Mouse (Mus musculus) mouse embryonic stem cell (cell line): Measurements from ENCODE around the gene Dmc1.

Source experiments
- in situ Hi-C, 2 experiments: fragments of 300-500 bp; cut with MboI; formaldehyde crosslinking; loops; 1 replicate in 1 of 2; 3 replicates in 1 of 2; pipeline ENCODE4 v1.14.3; 2019 to 2020; ENCODE audit warnings: low sequenced_read_pairs in 2 of 2, low pct_unique_long_range_greater_than_20kb in 1 of 2, mixed read lengths in 1 of 2; ENCODE audit not compliant: unreplicated experiment in 1 of 2

The Dmc1 gene

DNA sequence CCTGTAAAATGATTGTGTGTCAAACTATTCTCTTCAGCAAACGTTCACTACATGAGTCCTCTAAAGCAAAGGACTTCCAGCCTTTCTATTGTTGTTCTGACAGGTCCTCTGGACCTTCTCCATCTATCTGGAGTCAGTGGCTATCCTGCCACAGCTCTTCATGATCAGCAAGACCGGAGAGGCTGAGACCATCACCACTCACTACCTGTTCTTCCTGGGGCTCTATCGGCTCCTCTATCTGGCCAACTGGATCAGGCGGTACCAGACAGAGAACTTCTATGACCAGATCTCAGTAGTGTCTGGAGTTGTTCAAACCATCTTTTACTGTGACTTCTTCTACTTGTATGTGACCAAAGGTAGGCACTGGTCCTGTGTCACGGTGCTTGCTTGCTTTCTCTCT, 79.3 kb downstream of the Dmc1 start:
- in situ Hi-C loops = no loop called here

DNA sequence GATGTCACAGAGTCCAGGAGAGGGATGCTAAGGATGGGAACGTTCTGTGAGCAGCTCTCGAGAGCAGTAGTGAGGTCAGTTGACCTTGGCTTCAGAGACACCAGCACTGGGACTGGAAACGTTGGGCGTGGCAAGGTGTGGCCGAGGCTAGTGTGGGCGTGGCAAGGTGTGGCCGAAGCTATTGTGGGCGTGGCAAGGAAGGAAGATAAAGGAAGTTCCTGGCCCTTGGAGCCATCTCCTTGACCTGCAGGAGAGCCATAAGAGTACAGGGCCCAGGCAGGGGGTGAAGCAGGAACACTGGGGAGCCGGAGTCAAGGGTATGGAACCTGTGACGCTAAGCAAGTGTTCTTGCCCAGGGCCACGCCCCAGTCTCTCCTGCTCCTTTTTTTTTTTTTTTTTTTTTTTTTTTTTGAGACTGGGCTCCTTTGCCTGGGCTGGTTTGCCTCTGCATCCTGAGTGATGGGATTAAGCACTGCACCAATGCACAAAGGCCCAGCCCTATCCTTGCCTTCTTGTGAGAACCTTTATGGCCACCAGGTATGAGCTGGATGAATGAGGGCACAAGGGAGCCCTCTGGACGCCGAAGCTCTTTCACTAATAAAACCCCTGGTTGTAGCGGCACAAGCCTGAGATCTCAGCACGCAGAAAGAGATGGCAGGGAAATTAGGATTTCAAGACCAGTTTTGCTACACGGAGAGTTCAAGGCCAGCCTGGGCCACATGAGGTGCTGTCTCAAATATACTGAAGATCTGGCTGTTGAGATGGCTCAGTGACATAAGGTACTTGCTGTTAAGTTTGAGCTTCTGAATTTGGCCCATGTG, 85.3 kb downstream of the Dmc1 start:
- in situ Hi-C loops = no loop called here

DNA sequence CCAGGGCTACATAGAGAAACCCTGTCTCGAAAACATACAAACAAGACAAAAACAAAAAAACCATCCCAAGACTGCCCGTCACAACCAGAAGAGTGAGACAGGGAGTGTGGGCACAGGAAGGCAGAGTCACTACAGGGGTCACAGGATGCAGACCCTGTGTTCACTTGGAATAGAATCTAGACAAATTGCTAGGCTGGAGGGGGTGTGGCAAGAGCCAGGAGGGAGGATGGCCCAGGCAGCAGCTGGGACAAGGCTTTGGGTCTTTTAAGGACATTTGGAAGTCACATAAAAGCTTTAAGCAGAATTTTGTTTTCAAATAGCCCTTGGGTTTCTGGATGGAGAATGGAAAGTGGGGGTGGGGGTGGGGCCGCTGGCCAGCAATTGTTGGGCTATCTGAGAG, 86.3 kb downstream of the Dmc1 start:
- in situ Hi-C loops = no loop called here

DNA sequence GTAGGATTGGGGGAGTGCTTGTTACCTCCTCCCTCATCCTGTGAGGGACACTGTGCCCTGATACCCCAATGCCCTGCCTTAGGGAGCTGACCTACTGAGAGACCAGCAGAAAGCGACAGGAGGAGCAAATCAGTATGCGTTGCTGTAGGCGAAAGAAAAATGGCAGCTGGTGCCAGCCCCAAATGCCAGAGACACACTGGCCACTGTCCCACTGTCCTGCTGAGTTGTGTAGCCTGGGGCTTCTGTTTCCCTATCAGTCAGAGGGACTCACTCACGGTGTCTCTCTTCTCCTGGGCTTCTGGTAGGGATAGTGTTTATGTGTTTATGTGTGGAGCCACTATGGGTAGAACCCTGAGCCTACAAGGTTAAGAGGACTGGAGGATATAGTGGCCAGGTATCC, 87.2 kb downstream of the Dmc1 start:
- in situ Hi-C loops = no loop called here

DNA sequence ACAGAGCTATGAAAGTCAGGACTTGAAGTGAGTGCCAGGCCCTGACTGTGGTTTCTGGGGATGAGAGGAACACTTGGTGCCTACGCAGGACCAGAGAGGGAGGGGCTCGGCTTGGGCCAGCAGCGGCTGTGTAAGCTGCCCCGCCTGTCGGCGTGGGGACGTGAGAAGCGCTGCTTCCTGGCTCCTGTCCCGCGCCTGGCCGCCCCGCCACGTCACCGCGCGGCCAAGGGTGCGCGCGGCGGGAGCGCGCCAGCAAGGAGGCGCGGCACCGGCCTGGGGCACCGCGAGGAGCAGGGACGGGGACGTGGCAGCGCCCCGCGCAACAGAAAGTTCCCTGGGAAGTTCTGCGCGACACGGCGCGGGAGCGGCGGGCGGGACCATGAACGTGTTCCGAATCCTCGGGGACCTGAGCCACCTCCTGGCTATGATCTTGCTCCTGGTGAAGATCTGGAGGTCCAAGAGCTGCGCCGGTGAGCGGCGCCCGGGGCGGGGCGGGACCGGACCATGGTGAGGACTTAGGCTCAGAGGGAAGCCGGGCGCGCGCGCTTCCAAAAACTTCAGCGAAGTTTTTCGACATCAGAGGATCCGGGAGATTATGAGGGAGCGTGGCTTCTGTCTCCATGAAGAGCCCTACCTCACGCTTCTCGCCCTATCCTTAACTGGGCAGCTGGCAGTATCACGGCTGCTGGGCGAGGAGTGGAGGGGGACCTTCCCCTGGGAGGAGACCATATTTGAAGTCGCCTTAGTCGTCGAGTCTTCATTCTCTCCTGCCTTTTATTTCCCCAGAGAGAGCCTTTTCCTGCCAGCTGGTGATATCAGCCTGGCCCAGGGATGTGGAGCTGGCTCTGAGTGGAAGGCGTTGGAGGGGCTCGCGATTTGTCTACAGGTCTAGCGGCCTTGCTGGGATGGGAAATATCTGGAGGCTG, 88.5 kb downstream of the Dmc1 start, which contains the start of gene Kdelr3:
Gene Kdelr3, plus strand, starts transcription at position 241 of the 926 bp plus-strand sequence.
- in situ Hi-C loops = no loop called here

DNA sequence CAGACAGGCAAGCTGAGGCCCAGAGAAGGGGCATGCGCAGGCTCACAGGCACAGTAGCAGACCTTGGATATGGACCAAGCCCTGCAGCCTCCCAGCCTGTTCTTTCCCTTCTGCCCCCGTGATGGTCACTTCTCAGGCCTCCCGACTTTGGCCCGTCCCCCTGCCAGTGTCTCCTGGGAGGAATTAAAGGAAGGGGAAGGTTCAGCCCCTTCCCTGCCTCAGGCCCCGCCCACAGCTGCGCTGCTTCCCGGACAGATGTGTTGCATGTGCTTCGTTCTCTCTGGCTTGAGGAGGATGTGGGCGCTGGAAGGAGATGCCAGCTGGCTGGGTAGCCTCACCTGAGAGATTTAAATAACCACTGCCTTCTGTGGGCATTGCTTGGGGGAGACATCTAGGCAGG, 91.0 kb downstream of the Dmc1 start:
- in situ Hi-C loops = no loop called here

DNA sequence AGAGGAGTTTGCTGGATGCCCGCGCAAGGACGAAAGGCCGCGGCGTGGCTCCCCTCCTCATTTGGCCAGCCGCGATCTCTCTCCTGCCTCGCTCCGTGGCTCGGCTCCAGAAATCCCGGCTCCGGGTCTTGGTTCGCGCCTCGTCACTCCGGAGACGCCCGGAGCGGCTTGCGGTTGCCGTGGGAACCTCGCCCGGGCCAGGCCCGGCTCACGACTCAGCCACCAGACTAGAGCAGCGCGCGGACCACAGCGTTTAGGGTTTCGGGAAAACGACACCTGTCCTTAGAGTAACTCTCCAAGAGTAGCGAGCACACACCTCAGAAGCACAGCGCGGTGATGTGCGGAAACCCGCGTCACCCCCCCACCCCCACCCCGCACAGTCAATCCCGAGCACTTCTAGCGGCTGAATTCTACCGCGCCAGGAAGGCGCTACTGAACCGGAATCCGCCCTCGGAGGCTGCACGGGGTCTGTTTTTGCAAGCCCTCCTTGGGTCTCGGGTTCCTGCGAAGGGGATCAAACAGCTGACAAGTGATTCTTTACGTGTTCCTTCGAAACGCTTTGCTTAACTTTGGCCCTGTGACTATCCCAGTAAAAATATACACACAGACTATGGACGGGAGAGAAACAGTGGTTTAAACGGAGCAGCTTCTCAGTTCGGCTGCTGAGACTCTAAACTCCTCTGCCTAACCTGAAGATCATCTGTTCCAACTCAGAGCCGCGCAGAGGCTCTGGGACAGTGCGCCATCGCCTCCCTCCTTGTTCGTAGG, 93.2 kb downstream of the Dmc1 start:
- in situ Hi-C loops = no loop called here
